Mouse (Mus musculus): ENCODE results near the gene Spint5.
"Not testable (repeated sequence)": the region's sequence is repeated elsewhere in the genome, so short reads cannot be mapped to it uniquely, and the experiment has no call there.

Gene Spint5

GRCm38 (mm10) chr2:164715005-164715404 lies at the start of gene Spint5:
Gene Spint5, plus strand, starts transcription at chr2:164715305.
- no peak for DNase-seq (ENCODE audit: low read depth, low spot score)

- DNase-seq (ENCODE audit: low read depth, low spot score) = no peak
These were observed 44.8 kb upstream of the Spint5 start for GRCm38 (mm10) chr2:164670261-164670660.

- no peak for DNase-seq (ENCODE audit: low read depth, low spot score)
These were observed 44.2 kb upstream of the Spint5 start for GRCm38 (mm10) chr2:164670938-164671337.

GRCm38 (mm10) chr2:164673987-164674386 lies 41.1 kb upstream of the Spint5 start, which contains the start of gene Wfdc11:
Gene Wfdc11, minus strand, starts transcription at chr2:164674087.
- DNase-seq (ENCODE audit: low read depth, low spot score) = no peak

- peak; percentile 64 for DNase-seq (ENCODE audit: low read depth, low spot score)
These were observed 39.0 kb upstream of the Spint5 start for GRCm38 (mm10) chr2:164676103-164676502.

GRCm38 (mm10) chr2:164676916-164677685 lies 38.0 kb upstream of the Spint5 start:
- no peak for DNase-seq (ENCODE audit: low read depth, low spot score)

GRCm38 (mm10) chr2:164678848-164679625 lies 36.1 kb upstream of the Spint5 start:
- DNase-seq (ENCODE audit: low read depth, low spot score) = peak; percentile 82

- DNase-seq (ENCODE audit: low read depth, low spot score) = no peak
These were observed 35.2 kb upstream of the Spint5 start for GRCm38 (mm10) chr2:164679906-164680305.

GRCm38 (mm10) chr2:164684807-164685206 lies 30.3 kb upstream of the Spint5 start, which contains the start of gene Wfdc13:
Gene Wfdc13, plus strand, starts transcription at chr2:164685107.
- no peak for DNase-seq (ENCODE audit: low read depth, low spot score)

GRCm38 (mm10) chr2:164698201-164698600 lies 16.9 kb upstream of the Spint5 start, which contains the start of gene Spint4:
Gene Spint4, plus strand, starts transcription at chr2:164698501.
- DNase-seq (ENCODE audit: low read depth, low spot score) = peak; percentile 31

- DNase-seq (ENCODE audit: low read depth, low spot score) = no peak
These were observed 14.1 kb upstream of the Spint5 start for GRCm38 (mm10) chr2:164700959-164701358.

- no peak for DNase-seq (ENCODE audit: low read depth, low spot score)
These were observed 13.3 kb upstream of the Spint5 start for GRCm38 (mm10) chr2:164701761-164702160.

- DNase-seq (ENCODE audit: low read depth, low spot score) = peak; percentile 50
These were observed 10.9 kb upstream of the Spint5 start for GRCm38 (mm10) chr2:164704235-164704634.

- peak; percentile 59 for DNase-seq (ENCODE audit: low read depth, low spot score)
These were observed 9.8 kb upstream of the Spint5 start for GRCm38 (mm10) chr2:164705328-164705727.

- DNase-seq (ENCODE audit: low read depth, low spot score) = peak; percentile 39
These were observed 9.1 kb upstream of the Spint5 start for GRCm38 (mm10) chr2:164705991-164706390.

- not testable (repeated sequence) for DNase-seq (ENCODE audit: low read depth, low spot score)
These were observed 1.2 kb downstream of the Spint5 start for GRCm38 (mm10) chr2:164716194-164716786.

- peak; percentile 74 for DNase-seq (ENCODE audit: low read depth, low spot score)
These were observed 8.2 kb downstream of the Spint5 start for GRCm38 (mm10) chr2:164723276-164723675.

GRCm38 (mm10) chr2:164725895-164726619 lies 11.0 kb downstream of the Spint5 start:
- peak; percentile 66 for DNase-seq (ENCODE audit: low read depth, low spot score)

GRCm38 (mm10) chr2:164731719-164732118 lies 16.6 kb downstream of the Spint5 start:
- no peak for DNase-seq (ENCODE audit: low read depth, low spot score)

- DNase-seq (ENCODE audit: low read depth, low spot score) = no peak
These were observed 18.2 kb downstream of the Spint5 start for GRCm38 (mm10) chr2:164733259-164733658.

- DNase-seq (ENCODE audit: low read depth, low spot score) = no peak
These were observed 19.7 kb downstream of the Spint5 start for GRCm38 (mm10) chr2:164734839-164735238.
